Mouse (Mus musculus): ENCODE results near the gene Psma7. TPM values are rescaled to one million over a fixed set of nuclear protein-coding genes. Genes with fewer than 3 reads are reported as not detected.

The Psma7 gene
- polyA plus RNA-seq, 1 experiment from 2014 or later = 665 TPM

- H3K4me3 ChIP-seq = no peak overlapping the region
- no peaks in the 10 kb centered on the region for H3K36me3 ChIP-seq
- H3K4me2 ChIP-seq = no peak overlapping the region
- H3K9me3 ChIP-seq = no peaks in the 10 kb centered on the region
- H3K27me3 ChIP-seq = peaks cover 22% of the 10 kb centered on the region
- H3K27ac ChIP-seq = no peak overlapping the region
- WGBS = 73% methylated on average over 4 of the region's 4 CpGs
- no peaks in the 10 kb centered on the region for H3K4me1 ChIP-seq (replicated peaks)
- H3K9ac ChIP-seq = no peak overlapping the region
- no peak for ATAC-seq (ENCODE audit: low FRiP score)
These were observed 24.6 kb downstream of the Psma7 start for GRCm38 (mm10) chr2:180017632-180018031.

DNA sequence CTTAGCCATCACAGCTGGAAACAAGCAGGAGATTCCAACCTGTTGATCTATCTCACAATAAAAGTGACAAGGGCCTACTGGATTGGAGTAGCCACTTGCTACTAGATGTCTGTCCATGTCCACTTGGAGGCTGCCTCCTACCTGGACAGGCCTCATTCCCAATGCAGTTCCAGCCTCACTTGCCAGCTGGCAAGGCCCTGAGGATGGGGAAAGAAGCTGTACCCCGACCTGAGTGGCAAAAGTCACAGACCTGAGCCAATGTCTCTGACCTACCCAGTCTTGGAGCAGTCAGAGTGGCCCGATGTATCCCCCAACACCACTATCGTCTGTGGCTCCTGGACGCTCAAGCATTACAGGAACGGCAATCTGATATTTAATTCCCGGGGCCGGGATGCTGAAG is 28.5 kb downstream of the Psma7 start:
- Histone ChIP-seq H3K36me3 (no peaks in the 10 kb centered on the region), H3K4me1 (replicated peaks) (no peaks in the 10 kb centered on the region), H3K27ac (no peak overlapping the region), H3K9me3 (no peaks in the 10 kb centered on the region), H3K4me3 (no peak overlapping the region), H3K9ac (no peak overlapping the region), H3K27me3 (no peaks in the 10 kb centered on the region), H3K4me2 (no peak overlapping the region)
- 94% methylated on average over 7 of the region's 7 CpGs for WGBS
- no peak for ATAC-seq (ENCODE audit: low FRiP score)

DNA sequence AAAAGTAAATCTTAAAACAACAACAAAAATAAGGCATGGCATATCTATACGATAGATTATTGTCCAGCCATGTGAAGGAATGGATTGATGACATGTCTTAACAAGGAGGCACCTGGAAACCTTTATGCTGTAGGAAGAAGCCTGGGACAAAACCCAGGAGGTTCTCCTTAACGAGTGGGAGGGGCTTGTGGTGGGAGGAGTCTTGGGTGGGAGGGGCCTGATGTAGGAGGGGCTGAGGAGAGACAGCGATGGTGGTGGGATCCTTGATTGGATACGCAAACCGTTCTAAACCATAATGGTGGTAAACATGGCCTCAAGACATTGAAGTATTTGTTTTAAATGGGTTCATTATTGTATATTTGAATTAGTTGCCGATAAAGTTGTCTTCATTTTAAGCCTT is 30.9 kb downstream of the Psma7 start:
- no peaks in the 10 kb centered on the region for H3K36me3 ChIP-seq
- H3K9me3 ChIP-seq = no peaks in the 10 kb centered on the region
- no peaks in the 10 kb centered on the region for H3K27me3 ChIP-seq
- H3K4me3 ChIP-seq = no peak overlapping the region
- H3K4me1 ChIP-seq (replicated peaks) = no peaks in the 10 kb centered on the region
- WGBS = 85% methylated on average over 6 of the region's 6 CpGs
- H3K9ac ChIP-seq = no peak overlapping the region
- H3K27ac ChIP-seq = no peak overlapping the region
- ATAC-seq (ENCODE audit: low FRiP score) = no peak
- H3K4me2 ChIP-seq = no peak overlapping the region

- H3K4me1 ChIP-seq (replicated peaks) = no peaks in the 10 kb centered on the region
- 95% methylated on average over 7 of the region's 7 CpGs for WGBS
- H3K36me3 ChIP-seq = no peaks in the 10 kb centered on the region
- ATAC-seq (ENCODE audit: low FRiP score) = no peak
- no peak overlapping the region for H3K4me2 ChIP-seq
- no peaks in the 10 kb centered on the region for H3K9me3 ChIP-seq
- no peak overlapping the region for H3K4me3 ChIP-seq
- H3K27ac ChIP-seq = no peak overlapping the region
- H3K27me3 ChIP-seq = no peaks in the 10 kb centered on the region
- H3K9ac ChIP-seq = no peak overlapping the region
These were observed 31.5 kb downstream of the Psma7 start for GRCm38 (mm10) chr2:180010686-180011085.

DNA sequence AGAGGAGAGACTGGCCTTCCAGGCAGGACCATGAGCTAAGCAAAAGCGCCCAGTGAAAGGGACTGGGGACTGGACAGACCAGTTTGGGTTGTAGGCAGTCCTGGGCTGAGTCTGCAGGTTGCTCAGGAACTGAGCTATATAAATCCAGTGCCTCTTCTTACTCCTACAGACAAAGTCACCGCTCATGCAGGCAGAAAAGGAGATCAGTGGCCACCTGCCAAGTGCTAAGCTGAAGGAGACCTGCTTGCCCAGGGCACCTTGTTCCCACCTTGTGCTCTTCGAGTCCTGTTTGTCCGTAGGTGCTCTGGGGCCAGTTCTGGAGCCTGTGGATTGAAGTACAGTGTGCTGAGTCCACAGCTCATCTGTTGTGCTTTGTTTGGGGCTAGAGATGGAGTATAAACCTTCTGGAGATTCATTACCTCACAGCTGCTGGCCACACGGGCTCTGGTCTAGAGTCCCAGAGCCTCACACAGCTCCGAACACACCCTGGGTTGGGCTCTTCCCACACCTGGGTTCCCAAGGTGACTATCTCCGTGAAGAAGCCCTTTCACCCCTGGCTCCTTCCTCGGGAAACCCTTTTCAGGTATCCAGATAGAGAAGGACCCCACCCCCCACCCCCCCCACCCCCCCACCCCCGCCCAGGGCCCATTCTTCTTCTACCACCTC is 35.7 kb downstream of the Psma7 start:
- H3K27me3 ChIP-seq = no peaks in the 10 kb centered on the region
- no peak overlapping the region for H3K4me2 ChIP-seq
- ATAC-seq (ENCODE audit: low FRiP score) = no peak
- H3K36me3 ChIP-seq = no peaks in the 10 kb centered on the region
- H3K4me1 ChIP-seq (replicated peaks) = no peaks in the 10 kb centered on the region
- no peak overlapping the region for H3K4me3 ChIP-seq
- H3K27ac ChIP-seq = no peak overlapping the region
- 60% methylated on average over 9 of the region's 9 CpGs for WGBS
- no peaks in the 10 kb centered on the region for H3K9me3 ChIP-seq
- H3K9ac ChIP-seq = no peak overlapping the region

DNA sequence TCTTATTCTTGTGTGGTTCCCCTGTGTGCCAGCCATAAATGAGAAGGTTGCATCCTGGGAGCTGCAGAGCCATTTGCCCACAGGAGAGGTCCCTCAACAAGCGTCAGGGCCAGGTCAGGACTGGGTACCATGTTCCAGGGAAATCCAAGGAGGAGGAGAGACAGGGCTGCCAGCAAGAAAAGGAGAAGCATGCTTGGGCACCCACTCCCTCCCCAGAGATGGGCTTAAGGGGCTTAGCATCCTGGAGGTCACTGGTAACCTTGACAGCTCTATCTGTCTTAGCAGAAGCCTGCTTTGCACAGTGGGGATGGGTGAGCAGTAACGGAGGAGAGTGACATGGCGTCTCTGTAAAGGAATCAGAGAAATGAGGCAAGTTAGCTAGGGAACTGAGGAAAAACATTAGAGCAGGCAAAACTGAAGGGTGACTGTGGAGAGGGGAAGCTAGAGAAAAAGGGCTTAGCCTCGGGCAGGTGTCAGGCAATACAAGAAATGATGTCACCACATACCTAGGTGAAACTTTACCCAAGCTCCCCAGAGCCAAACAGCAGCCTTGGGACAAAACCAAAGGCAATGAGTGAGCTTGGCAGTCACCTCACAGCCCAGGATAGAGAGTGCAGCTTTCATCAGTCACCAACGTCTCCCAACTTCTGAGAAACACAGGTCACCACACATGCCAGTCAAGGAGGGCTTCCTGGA is 36.4 kb downstream of the Psma7 start:
- Histone ChIP-seq H3K4me1 (replicated peaks) (no peaks in the 10 kb centered on the region), H3K4me2 (no peak overlapping the region), H3K36me3 (no peaks in the 10 kb centered on the region), H3K9me3 (no peaks in the 10 kb centered on the region), H3K27ac (no peak overlapping the region), H3K9ac (no peak overlapping the region), H3K27me3 (no peaks in the 10 kb centered on the region), H3K4me3 (no peak overlapping the region)
- 61% methylated on average over 5 of the region's 5 CpGs for WGBS
- ATAC-seq (ENCODE audit: low FRiP score) = no peak

- Histone ChIP-seq H3K27me3 (0 out of 2 replicates have a peak, but pooled peaks cover 3% of the 10 kb centered on the region), H3K9ac (no peak overlapping the region), H3K36me3 (no peaks in the 10 kb centered on the region), H3K4me2 (no peak overlapping the region), H3K27ac (no peak overlapping the region), H3K4me3 (no peak overlapping the region), H3K9me3 (no peaks in the 10 kb centered on the region), H3K4me1 (replicated peaks) (no peaks in the 10 kb centered on the region)
- WGBS = 95% methylated on average over 9 of the region's 9 CpGs
- ATAC-seq (ENCODE audit: low FRiP score) = no peak
These were observed 40.6 kb downstream of the Psma7 start for GRCm38 (mm10) chr2:180001635-180002034.

DNA sequence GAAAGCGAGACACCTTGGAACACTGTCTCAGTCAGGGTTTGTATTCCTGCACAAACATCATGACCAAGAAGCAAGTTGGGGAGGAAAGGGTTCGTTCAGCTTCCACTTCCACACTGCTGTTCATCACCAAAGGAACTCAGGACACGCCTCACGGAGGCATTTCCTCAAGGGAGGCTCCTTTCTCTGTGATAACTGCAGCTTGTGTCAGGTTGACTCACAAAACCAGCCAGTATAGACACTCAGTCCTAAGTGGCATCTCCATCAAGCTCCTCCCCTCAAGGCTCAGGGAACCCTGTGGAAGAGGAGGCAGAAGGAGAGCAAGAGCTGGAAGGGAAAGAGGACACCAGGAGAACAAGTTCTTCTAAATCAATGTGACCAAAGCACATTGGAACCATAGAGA is 43.8 kb downstream of the Psma7 start:
- no peaks in the 10 kb centered on the region for H3K9me3 ChIP-seq
- 76% methylated on average over 4 of the region's 4 CpGs for WGBS
- ATAC-seq (ENCODE audit: low FRiP score) = no peak
- H3K4me3 ChIP-seq = no peak overlapping the region
- H3K4me1 ChIP-seq (replicated peaks) = no peaks in the 10 kb centered on the region
- H3K36me3 ChIP-seq = no peaks in the 10 kb centered on the region
- no peak overlapping the region for H3K4me2 ChIP-seq
- no peak overlapping the region for H3K27ac ChIP-seq
- H3K9ac ChIP-seq = no peak overlapping the region
- H3K27me3 ChIP-seq = 0 out of 2 replicates have a peak, but pooled peaks cover 3% of the 10 kb centered on the region

- Histone ChIP-seq H3K36me3 (no peaks in the 10 kb centered on the region), H3K27ac (no peak overlapping the region), H3K4me1 (replicated peaks) (no peaks in the 10 kb centered on the region), H3K4me3 (no peak overlapping the region), H3K9ac (no peak overlapping the region), H3K9me3 (no peaks in the 10 kb centered on the region), H3K27me3 (0 out of 2 replicates have a peak, but pooled peaks cover 3% of the 10 kb centered on the region), H3K4me2 (no peak overlapping the region)
- ATAC-seq (ENCODE audit: low FRiP score) = no peak
- WGBS = 91% methylated on average over 5 of the region's 5 CpGs
These were observed 49.2 kb downstream of the Psma7 start for GRCm38 (mm10) chr2:179993071-179993470.

GRCm38 (mm10) chr2:179989098-179989497 is 53.1 kb downstream of the Psma7 start:
- no peaks in the 10 kb centered on the region for H3K4me1 ChIP-seq (replicated peaks)
- H3K4me2 ChIP-seq = no peak overlapping the region
- WGBS = 43% methylated on average over 1 of the region's 1 CpGs
- no peaks in the 10 kb centered on the region for H3K27me3 ChIP-seq
- no peaks in the 10 kb centered on the region for H3K9me3 ChIP-seq
- no peak overlapping the region for H3K4me3 ChIP-seq
- H3K36me3 ChIP-seq = no peaks in the 10 kb centered on the region
- no peak overlapping the region for H3K9ac ChIP-seq
- ATAC-seq (ENCODE audit: low FRiP score) = no peak
- no peak overlapping the region for H3K27ac ChIP-seq

- Histone ChIP-seq H3K27ac (no peak overlapping the region), H3K4me2 (no peak overlapping the region), H3K4me3 (no peak overlapping the region), H3K27me3 (no peaks in the 10 kb centered on the region), H3K9me3 (no peaks in the 10 kb centered on the region), H3K4me1 (replicated peaks) (no peaks in the 10 kb centered on the region), H3K36me3 (no peaks in the 10 kb centered on the region), H3K9ac (no peak overlapping the region)
- no peak for ATAC-seq (ENCODE audit: low FRiP score)
- WGBS = 84% methylated on average over 10 of the region's 10 CpGs
These were observed 55.7 kb downstream of the Psma7 start for GRCm38 (mm10) chr2:179986437-179987022.
